Mouse (Mus musculus) CD4-positive helper T cell, adult 2 months (primary cell): Measurements from ENCODE around the gene Sh3rf1.

Experiments used
- DNase-seq: peaks from one replicate; pipeline ENCODE4 v3.0.0-alpha.2; 2012; ENCODE audit warnings: low read depth, missing footprints, low spot score

Sh3rf1 gene

DNA sequence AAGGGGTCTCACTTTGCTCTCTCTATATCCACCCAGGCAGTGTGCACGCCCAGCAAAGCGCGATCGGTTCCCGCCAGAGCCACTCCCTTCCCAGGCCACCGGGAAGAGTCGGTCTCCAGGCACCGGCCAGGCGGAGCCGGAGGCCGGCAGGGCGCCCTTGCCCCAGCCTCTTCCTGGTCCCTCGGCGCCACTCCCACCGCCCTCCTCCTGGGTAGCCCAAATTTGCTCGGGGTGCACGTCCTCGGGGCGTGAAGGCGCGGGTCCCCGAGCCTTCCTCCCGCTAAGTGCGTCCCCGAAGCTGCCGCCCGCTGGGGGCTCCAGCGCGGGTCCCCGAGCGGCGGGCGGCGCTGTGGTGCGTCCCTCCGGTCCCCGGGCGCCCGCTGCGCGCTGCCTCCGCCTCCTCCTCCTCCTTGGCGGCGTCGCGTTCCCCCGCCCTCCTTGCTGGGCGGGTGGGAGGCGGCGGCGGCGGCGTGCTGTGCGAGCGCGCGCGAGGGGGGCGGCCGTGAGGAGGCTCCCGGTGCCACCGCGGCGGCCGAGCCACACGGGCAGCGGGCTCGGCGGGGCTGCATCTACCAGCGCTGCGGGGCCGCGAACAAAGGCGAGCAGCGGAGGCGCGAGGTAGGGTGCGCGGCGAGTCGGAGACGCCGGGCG, at the start of gene Sh3rf1:
Sh3rf1 (plus strand) TSS at position 144 of the 651 bp plus-strand sequence.
- peak; percentile 87 for DNase-seq

DNA sequence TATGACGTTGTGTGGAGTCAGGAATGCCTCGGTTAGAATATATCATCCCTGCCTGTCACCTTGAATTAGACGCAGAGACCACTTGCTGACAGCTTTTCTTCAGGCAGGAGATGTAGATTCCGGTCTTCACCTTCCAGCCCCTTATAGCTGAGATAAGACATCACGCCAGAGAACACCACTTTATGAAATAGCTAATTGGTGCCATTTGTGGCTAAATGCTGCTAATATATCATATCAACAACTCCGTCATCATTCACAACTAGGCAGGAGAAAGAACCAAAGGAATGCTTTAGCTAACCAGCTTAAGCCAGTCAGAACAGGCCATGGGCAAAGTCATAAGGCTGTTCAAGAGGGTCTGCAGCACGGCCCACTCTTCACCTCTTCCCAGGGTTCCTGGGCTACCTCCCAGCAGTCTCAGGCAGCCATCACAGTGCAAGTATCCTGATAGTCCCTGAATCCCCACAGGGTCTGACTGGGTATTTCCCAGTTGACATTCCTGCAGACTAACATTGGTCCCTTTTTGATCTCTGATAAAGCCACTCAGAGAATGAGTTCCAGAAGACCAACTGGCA, 49.7 kb upstream of the Sh3rf1 start:
- DNase-seq = no peak

GRCm38 (mm10) chr8:61175876-61176275, 47.8 kb upstream of the Sh3rf1 start:
- DNase-seq = no peak

DNA sequence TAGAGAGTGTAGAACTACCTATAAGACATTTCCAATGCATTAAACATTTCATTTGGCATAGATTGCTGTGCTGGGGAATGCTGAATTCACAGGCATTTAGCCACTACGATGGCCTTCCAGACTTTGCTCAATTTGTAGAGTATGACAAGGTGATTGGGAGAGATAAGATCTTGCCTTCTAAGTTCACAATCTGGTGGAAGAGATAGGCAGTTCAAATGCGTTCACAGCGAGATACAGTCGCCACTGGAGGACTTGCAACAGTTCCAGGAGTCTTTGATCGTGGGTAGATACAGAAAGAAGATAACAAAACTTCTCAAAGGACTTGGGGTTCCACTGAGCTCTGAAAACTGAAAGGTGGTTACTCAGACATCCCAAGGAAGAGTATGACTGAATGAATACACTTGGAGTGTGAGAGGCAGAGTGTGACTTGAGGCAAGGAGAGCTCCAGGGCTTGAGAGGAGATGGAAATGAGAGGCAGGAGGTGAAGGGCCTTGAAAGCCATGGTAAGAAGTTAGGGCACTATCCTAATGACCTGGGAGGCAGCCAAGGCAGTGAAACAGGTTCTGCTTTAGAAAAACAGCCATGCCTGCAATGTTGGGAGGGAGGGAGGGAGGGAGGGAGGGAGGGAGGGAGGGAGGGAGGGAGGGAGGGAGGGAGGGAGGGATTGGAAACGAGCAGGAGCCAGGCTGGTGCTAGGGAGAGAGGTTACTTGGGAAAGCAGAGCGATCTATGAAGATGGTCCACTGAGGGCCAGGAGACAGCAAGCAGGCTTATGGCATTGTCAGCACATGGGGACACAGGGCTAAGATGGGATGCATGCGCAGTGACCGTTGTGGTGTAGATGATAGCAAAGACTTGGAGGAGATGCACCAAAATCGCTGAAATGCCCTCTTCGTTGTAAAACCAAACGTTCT, 45.7 kb upstream of the Sh3rf1 start:
- no peak for DNase-seq

- no peak for DNase-seq
Measured at GRCm38 (mm10) chr8:61178594-61179140, 45.0 kb upstream of the Sh3rf1 start.

DNA sequence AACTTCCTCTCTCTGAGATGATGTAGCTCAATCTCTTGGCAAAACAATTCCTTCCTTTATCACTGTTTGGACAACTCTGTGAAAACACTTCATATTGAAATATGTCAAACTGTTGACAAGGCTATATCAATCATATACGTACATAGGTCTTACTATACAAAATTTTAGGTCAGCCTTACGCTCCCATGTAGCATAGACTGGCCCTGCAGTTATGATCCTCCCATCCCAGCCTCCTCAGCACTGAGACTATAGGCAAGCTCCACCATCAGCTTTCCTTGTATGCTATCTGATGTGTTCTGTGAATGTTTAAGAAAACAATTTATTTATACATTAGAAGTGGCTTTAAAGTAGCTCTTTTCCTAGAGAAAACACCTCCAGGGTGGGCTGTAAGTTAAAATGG, 42.1 kb upstream of the Sh3rf1 start:
- DNase-seq = no peak

DNA sequence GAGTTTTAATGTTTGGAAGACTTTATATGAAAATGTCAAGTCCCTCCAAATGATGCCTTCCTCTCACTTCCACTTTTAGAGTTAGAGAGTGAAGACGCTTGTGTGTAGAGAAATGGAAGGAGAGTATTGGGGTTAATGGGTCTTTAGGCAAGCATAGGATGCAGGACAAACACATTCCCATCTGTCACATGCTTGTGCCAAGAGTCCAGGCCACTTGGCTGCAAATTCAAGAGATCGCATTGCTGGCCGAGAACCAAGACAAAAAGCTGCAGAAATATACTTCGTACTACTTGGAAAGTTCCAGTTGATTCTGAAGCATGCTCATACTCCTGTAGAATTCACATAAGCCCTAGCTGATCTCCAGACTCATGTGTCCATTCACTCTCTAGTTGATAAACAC, 41.7 kb upstream of the Sh3rf1 start:
- DNase-seq = no peak

DNA sequence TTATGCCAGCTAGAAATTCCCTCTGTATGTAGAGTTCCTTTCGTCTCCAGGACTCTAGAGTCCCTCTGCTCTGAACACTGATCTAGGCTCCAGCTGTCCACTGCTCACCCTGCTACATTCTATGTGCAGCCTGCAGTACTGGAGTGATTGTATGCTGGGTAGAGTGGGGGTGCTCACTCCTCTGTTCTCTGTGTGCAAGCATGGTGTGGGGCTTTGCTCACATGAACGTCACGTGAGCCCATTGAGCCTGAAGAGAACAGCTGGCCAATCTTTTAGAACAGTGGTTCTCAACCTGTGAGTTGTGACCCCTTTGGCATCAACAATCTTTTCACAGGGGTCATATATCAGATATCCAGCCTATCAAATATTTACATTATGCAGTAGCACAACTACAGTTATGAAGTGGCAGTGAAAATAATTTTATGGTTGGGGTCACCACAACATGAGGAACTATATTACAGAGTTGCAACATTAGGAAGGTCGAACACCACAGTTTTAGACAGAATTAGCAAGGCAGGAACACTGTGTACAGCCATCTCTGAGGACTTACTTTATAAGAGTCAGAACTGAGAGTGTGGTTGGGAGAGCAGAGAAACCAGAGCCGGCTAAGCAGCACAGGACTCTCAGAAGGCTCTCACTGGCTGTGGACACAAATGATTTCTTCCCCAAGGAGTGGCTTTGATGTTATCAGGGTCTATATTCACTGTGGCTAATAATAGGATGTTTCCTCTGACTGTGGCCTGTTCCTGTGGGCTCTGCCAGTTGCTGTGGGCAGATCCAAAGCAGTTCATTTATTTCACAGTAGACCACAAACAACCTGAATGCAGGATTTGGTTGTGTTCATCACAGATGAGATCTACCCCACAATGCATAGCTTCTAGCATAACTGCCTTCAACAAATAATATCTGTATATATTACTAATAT, 38.1 kb upstream of the Sh3rf1 start:
- DNase-seq = no peak

DNA sequence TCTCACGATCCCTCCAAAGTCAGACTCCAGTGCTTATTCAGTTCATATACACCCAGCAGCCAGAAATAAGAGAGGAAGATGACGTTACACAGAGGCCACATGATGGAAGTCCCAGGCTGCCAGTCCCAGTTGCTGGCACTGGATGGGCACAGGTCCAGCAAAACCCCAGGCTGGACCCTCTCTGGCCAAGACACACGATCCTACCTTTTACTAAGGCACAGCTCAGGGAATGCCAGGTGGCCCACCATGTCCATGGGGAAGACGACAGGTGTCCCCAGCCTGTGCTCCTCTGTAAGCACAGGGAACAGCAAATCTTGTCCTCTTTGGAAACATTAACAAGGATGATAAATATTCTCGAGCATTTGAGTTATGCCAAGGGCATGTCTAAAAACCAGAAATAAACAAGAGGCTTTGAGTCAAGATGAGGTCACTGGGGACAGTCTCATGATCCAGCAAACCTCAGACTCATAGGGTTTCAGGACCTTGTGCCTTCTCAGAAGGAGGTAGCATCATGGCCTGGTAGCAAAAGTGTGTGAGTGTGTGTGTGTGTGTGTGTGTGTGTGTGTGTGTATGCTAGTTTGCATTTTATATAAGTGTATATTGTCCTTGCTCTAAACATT, 29.3 kb upstream of the Sh3rf1 start:
- no peak for DNase-seq

DNA sequence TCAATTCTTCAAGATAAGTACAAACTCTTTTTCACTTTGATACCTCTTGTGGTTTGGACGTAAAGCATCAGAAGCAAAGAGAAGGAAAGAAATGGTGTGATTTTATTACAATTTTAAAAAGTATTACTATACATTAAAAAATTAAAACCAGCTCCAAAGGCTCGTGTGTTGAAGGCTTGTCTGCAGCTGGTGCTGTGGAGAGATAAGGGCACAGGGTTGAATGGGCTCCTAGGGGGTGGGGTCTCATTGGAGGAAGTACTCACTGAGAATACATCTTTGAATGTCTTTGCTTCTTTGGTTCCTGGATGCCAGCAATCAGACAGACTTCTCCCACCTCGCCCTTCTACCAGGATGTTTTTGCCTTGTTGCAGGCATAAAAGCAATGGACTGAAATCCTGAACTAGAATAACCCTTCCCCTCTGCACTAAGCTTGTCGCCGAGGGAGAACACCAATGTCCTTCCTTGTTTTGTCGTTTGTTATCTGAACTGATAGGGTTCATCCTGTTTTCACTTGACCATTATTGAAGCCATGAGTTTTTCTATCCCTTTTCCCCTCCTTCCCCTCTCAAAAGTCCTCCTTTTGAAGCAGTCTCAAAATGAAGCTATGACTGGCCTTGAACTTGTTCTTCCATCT, 23.3 kb upstream of the Sh3rf1 start:
- no peak for DNase-seq

GRCm38 (mm10) chr8:61203035-61203826, 20.4 kb upstream of the Sh3rf1 start:
- DNase-seq = no peak

- no peak for DNase-seq
Measured at GRCm38 (mm10) chr8:61206876-61207275, 16.8 kb upstream of the Sh3rf1 start.

GRCm38 (mm10) chr8:61207636-61208035, 16.0 kb upstream of the Sh3rf1 start:
- no peak for DNase-seq

DNA sequence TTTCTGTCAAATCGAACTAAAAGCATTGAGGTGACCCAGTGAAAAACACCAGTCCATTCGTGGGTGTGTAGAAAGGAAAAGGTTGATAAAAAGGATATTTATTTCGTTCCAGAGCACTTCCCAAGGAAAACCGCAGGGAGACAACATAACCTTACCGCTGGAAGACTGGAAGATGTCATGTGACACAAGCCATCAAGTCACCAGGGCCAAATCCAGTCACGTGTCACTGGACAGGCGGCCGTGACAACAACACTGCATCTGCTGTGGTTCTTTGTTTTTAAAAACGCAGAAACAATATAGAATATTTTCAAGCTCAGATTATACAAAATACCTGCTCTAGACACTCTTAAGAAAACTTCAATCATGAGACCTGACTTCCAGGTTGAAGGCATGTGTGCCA, 15.0 kb upstream of the Sh3rf1 start:
- no peak for DNase-seq

DNA sequence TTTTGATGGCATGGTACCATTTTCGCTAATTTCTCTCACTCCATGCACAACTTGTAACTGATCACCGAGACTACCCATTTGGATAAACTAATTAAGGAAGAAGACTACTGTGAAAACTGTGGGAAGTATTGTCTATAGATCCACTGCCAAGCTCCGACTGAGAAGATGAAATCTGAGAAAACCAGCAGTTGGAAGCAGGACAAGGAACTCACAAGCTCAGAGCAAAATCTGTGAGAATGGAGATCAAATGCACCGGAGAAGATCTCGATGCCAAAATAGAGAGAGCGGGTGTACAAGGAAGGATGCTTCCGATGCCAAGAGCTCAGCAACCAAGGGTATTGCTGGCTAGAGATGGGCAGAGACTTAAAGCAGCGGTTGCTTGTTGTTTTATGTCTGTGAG, 12.8 kb upstream of the Sh3rf1 start:
- no peak for DNase-seq

DNA sequence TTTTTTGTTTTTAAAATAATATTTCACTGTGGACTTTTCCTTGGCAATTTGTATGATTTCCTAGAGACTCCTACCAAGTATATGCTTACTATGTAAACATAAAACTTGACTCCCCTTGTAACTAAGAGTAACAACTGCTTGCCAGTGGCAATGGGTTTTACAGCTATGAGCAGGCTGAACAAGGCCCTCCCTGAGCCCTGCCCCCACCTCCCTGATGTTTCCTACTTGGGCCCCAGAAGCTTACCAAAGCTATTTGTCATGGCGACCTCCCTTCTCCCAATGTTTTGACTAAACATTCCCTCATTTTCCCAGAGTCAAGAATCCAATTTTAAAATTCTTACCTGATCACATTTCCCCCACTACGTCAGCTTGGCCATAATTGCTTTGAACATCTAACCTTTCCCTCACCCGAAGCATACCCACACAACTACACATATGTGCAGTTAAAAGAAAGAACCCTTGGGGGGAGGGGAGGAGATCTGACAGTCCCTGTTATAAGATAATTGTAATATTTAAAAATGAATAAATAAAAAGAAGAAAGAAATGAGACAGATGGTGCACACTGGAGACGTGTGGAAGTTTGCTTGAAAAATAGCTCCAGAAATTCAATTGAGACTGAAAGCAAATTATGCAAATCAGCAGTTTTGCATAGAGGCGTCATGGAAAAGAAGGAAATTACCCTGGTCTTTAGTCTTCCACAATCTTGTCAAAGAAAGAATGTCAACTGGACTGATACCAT, 8.4 kb upstream of the Sh3rf1 start:
- DNase-seq = no peak

DNA sequence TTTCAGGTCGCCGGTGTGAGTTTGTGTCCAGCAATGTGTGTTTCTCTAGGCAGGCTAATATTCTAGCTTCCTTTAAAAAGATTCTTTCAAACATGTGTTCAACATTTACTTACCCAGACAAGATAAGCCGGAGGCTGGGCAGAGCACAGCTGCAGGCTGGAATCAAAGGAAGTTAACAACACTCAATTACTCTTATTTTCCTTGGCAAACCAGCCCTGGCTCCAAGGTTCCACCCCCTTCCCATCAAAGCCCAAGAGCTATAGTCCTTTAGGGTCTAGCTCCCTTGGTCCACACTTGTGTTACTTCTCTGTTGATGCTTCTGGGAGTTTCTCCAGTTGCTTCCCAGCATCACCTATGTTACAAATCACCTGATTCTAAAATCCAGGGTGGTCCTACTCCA, 6.7 kb upstream of the Sh3rf1 start:
- DNase-seq = no peak

GRCm38 (mm10) chr8:61217426-61217825, 6.2 kb upstream of the Sh3rf1 start:
- DNase-seq = no peak

GRCm38 (mm10) chr8:61218439-61218838, 5.2 kb upstream of the Sh3rf1 start:
- no peak for DNase-seq
